Mouse (Mus musculus): ENCODE measurements around the gene Bcl6b. TPM values are rescaled to one million over a fixed set of nuclear protein-coding genes. Genes with fewer than 3 reads are reported as not detected.

The Bcl6b gene
- polyA plus RNA-seq, 1 experiment = 5.6 TPM

- DNase-seq (ENCODE audit: low read depth in 1 of 2, low spot score in 2 of 2) = no peak
- no peaks in the 10 kb centered on the region for H3K36me3 ChIP-seq (ENCODE audit: control insufficient read depth, insufficient read depth, low read length)
- 74% methylated on average over 5 of the region's 5 CpGs for WGBS
Observed at GRCm38 (mm10) chr11:70208778-70209388, 20.7 kb downstream of the Bcl6b start.

GRCm38 (mm10) chr11:70207283-70207682 lies 22.3 kb downstream of the Bcl6b start:
- H3K27ac ChIP-seq (ENCODE audit: insufficient read depth, low read length) = no peak overlapping the region
- no peak overlapping the region for H3K4me3 ChIP-seq (ENCODE audit: extremely low read depth, insufficient read depth, insufficient read length)
- 84% methylated on average over 7 of the region's 7 CpGs for WGBS
- no peak for TF ChIP-seq CTCF (IDR thresholded peaks at IDR 0.05; ENCODE audit: extremely low read depth, insufficient read depth, insufficient read length, insufficient replicate concordance)
- no peak for DNase-seq (ENCODE audit: low read depth in 1 of 2, low spot score in 2 of 2)
- no peaks in the 10 kb centered on the region for H3K36me3 ChIP-seq (ENCODE audit: control insufficient read depth, insufficient read depth, low read length)
- no peaks in the 10 kb centered on the region for H3K27me3 ChIP-seq (ENCODE audit: control insufficient read depth, insufficient read depth, low read length)
- H3K4me1 ChIP-seq (ENCODE audit: control insufficient read depth, insufficient read depth, insufficient read length) = no peaks in the 10 kb centered on the region

More at GRCm38 (mm10) chr11:70208778-70209388, 20.7 kb downstream of the Bcl6b start:
- peaks cover 3% of the 10 kb centered on the region; the same call in 1 of the 2 replicates for H3K4me1 ChIP-seq (ENCODE audit: control insufficient read depth, insufficient read depth, insufficient read length)
- peaks cover 5% of the 10 kb centered on the region for H3K27me3 ChIP-seq (ENCODE audit: control insufficient read depth, insufficient read depth, low read length)
- TF ChIP-seq CTCF (IDR thresholded peaks at IDR 0.05; ENCODE audit: extremely low read depth, insufficient read depth, insufficient read length, insufficient replicate concordance) (no peak), POLR2A (IDR thresholded peaks at IDR 0.05; ENCODE audit: low read depth, low read length) (no peak)
- H3K4me3 ChIP-seq (ENCODE audit: extremely low read depth, insufficient read depth, insufficient read length) = no peak overlapping the region
- H3K27ac ChIP-seq (ENCODE audit: insufficient read depth, low read length) = no peak overlapping the region

GRCm38 (mm10) chr11:70206801-70207200 lies 22.8 kb downstream of the Bcl6b start:
- Histone ChIP-seq H3K4me3 (ENCODE audit: extremely low read depth, insufficient read depth, insufficient read length) (no peak overlapping the region), H3K27me3 (ENCODE audit: control insufficient read depth, insufficient read depth, low read length) (no peaks in the 10 kb centered on the region), H3K36me3 (ENCODE audit: control insufficient read depth, insufficient read depth, low read length) (no peaks in the 10 kb centered on the region), H3K27ac (ENCODE audit: insufficient read depth, low read length) (no peak overlapping the region), H3K4me1 (ENCODE audit: control insufficient read depth, insufficient read depth, insufficient read length) (no peaks in the 10 kb centered on the region)
- DNase-seq (ENCODE audit: low read depth in 1 of 2, low spot score in 2 of 2) = no peak
- TF ChIP-seq CTCF (IDR thresholded peaks at IDR 0.05; ENCODE audit: extremely low read depth, insufficient read depth, insufficient read length, insufficient replicate concordance) (no peak), POLR2A (IDR thresholded peaks at IDR 0.05; ENCODE audit: low read depth, low read length) (no peak)
- WGBS = 59% methylated on average over 2 of the region's 2 CpGs

GRCm38 (mm10) chr11:70201691-70202090 lies 27.9 kb downstream of the Bcl6b start:
- Histone ChIP-seq H3K4me3 (ENCODE audit: extremely low read depth, insufficient read depth, insufficient read length) (no peak overlapping the region), H3K36me3 (ENCODE audit: control insufficient read depth, insufficient read depth, low read length) (no peaks in the 10 kb centered on the region), H3K27ac (ENCODE audit: insufficient read depth, low read length) (no peak overlapping the region), H3K4me1 (ENCODE audit: control insufficient read depth, insufficient read depth, insufficient read length) (no peaks in the 10 kb centered on the region), H3K27me3 (ENCODE audit: control insufficient read depth, insufficient read depth, low read length) (no peaks in the 10 kb centered on the region)
- 55% methylated on average over 5 of the region's 5 CpGs for WGBS
- TF ChIP-seq POLR2A (IDR thresholded peaks at IDR 0.05; ENCODE audit: low read depth, low read length) (no peak), CTCF (IDR thresholded peaks at IDR 0.05; ENCODE audit: extremely low read depth, insufficient read depth, insufficient read length, insufficient replicate concordance) (peak; percentile 92)
- DNase-seq (ENCODE audit: low read depth in 1 of 2, low spot score in 2 of 2) = peak; percentile 31 to 69

GRCm38 (mm10) chr11:70200036-70200608 lies 29.5 kb downstream of the Bcl6b start:
- Histone ChIP-seq H3K36me3 (ENCODE audit: control insufficient read depth, insufficient read depth, low read length) (no peaks in the 10 kb centered on the region), H3K4me3 (ENCODE audit: extremely low read depth, insufficient read depth, insufficient read length) (no peak overlapping the region), H3K27ac (ENCODE audit: insufficient read depth, low read length) (no peak overlapping the region), H3K27me3 (ENCODE audit: control insufficient read depth, insufficient read depth, low read length) (no peaks in the 10 kb centered on the region), H3K4me1 (ENCODE audit: control insufficient read depth, insufficient read depth, insufficient read length) (no peaks in the 10 kb centered on the region)
- TF ChIP-seq CTCF (IDR thresholded peaks at IDR 0.05; ENCODE audit: extremely low read depth, insufficient read depth, insufficient read length, insufficient replicate concordance) (no peak), POLR2A (IDR thresholded peaks at IDR 0.05; ENCODE audit: low read depth, low read length) (no peak)
- DNase-seq (ENCODE audit: low read depth in 1 of 2, low spot score in 2 of 2) = no peak
- WGBS = 84% methylated on average over 5 of the region's 5 CpGs

DNA sequence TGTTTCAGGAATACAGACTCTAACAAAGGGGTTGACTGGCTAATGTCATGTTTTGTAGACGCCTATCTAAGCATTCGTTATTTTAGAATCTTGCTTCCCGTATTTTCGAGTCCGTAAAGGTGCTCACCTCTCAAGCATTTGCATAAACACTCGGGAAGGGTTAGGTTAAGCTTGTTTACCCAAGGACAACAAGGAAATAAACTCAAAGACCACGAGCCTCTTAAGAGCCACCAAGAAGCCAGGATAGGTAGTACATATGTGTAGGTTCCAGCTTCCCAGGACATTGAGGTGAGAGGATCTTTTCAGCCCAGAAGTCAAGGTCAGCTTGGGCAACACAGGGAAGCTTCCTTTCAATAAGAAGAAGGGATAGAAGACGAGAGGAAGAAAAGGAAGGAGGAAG lies 30.5 kb downstream of the Bcl6b start:
- no peak for TF ChIP-seq POLR2A (IDR thresholded peaks at IDR 0.05; ENCODE audit: low read depth, low read length)
- TF ChIP-seq CTCF (IDR thresholded peaks at IDR 0.05; ENCODE audit: extremely low read depth, insufficient read depth, insufficient read length, insufficient replicate concordance) = no peak
- Histone ChIP-seq H3K27ac (ENCODE audit: insufficient read depth, low read length) (no peak overlapping the region), H3K4me3 (ENCODE audit: extremely low read depth, insufficient read depth, insufficient read length) (no peak overlapping the region), H3K27me3 (ENCODE audit: control insufficient read depth, insufficient read depth, low read length) (no peaks in the 10 kb centered on the region), H3K4me1 (ENCODE audit: control insufficient read depth, insufficient read depth, insufficient read length) (no peaks in the 10 kb centered on the region), H3K36me3 (ENCODE audit: control insufficient read depth, insufficient read depth, low read length) (no peaks in the 10 kb centered on the region)
- 82% methylated on average over 8 of the region's 8 CpGs for WGBS
- no peak for DNase-seq (ENCODE audit: low read depth in 1 of 2, low spot score in 2 of 2)

- Histone ChIP-seq H3K36me3 (ENCODE audit: control insufficient read depth, insufficient read depth, low read length) (no peaks in the 10 kb centered on the region), H3K27me3 (ENCODE audit: control insufficient read depth, insufficient read depth, low read length) (no peaks in the 10 kb centered on the region), H3K4me1 (ENCODE audit: control insufficient read depth, insufficient read depth, insufficient read length) (no peaks in the 10 kb centered on the region), H3K27ac (ENCODE audit: insufficient read depth, low read length) (no peak overlapping the region), H3K4me3 (ENCODE audit: extremely low read depth, insufficient read depth, insufficient read length) (no peak overlapping the region)
- 45% methylated on average over 3 of the region's 3 CpGs for WGBS
- no peak for TF ChIP-seq CTCF (IDR thresholded peaks at IDR 0.05; ENCODE audit: extremely low read depth, insufficient read depth, insufficient read length, insufficient replicate concordance)
- no peak for TF ChIP-seq POLR2A (IDR thresholded peaks at IDR 0.05; ENCODE audit: low read depth, low read length)
- no peak for DNase-seq (ENCODE audit: low read depth in 1 of 2, low spot score in 2 of 2)
Observed at GRCm38 (mm10) chr11:70198332-70198731, 31.3 kb downstream of the Bcl6b start.

All from spleen, adult 2 months (tissue).